Mouse (Mus musculus) MEL (cell line): ENCODE measurements at regions not wholly inside any gene's neighbourhood (a gene's known extent, or its start where the extent isn't known, plus 50 kb on each side); places are given as distances from the start of the nearest gene placed in this dataset.

Source experiments
- CTCF ChIP-seq, 3 experiments: IDR thresholded peaks in 2 of 3; conservative IDR thresholded peaks in 1 of 3; 2 replicates each; pipeline ENCODE4 v1.5.1; 2011 to 2012; ENCODE audit warnings: low read length in 3 of 3, low read depth in 2 of 3, mild to moderate bottlenecking in 2 of 3, improper control_type of control experiment in 1 of 3, inconsistent platforms in 1 of 3, mixed read lengths in 1 of 3, moderate library complexity in 1 of 3; ENCODE audit not compliant: control insufficient read depth in 1 of 3, insufficient read depth in 1 of 3, poor library complexity in 1 of 3, severe bottlenecking in 1 of 3
- E2F4 ChIP-seq: IDR thresholded peaks from 2 replicates; pipeline ENCODE4 v1.6.1; 2011; ENCODE audit warnings: low read depth, low read length, improper control_type of control experiment, borderline replicate concordance
- GABPA ChIP-seq: IDR thresholded peaks from 2 replicates; pipeline ENCODE4 v1.6.1; 2012; ENCODE audit warnings: low read depth, mild to moderate bottlenecking, inconsistent platforms, low read length, improper control_type of control experiment, moderate library complexity
- MAX ChIP-seq: IDR thresholded peaks from 2 replicates; pipeline ENCODE4 v1.6.1; 2011; ENCODE audit warnings: low read length, improper control_type of control experiment
- MYB ChIP-seq: IDR thresholded peaks from 2 replicates; pipeline ENCODE4 v1.6.1; 2011; ENCODE audit warnings: mild to moderate bottlenecking, low read depth, low read length, improper control_type of control experiment
- MYC ChIP-seq: IDR thresholded peaks from 2 replicates; pipeline ENCODE4 v1.6.1; 2011; ENCODE audit warnings: low read depth, mild to moderate bottlenecking, low read length, improper control_type of control experiment, moderate library complexity
- POLR2A ChIP-seq, 2 experiments: IDR thresholded peaks; 2 replicates each; pipeline ENCODE4 v1.6.1; 2011 to 2012; ENCODE audit warnings: low read length in 2 of 2, mild to moderate bottlenecking in 2 of 2, control low read depth in 1 of 2, improper control_type of control experiment in 1 of 2, low read depth in 1 of 2, moderate library complexity in 1 of 2; ENCODE audit not compliant: control insufficient read depth in 1 of 2, insufficient read depth in 1 of 2, poor library complexity in 1 of 2
- POLR2AphosphoS2 ChIP-seq: IDR thresholded peaks from 2 replicates; pipeline ENCODE4 v1.6.1; 2011; ENCODE audit warnings: low read length, improper control_type of control experiment
- POLR2AphosphoS5 ChIP-seq: IDR thresholded peaks from 2 replicates; pipeline ENCODE4 v1.6.1; 2012; ENCODE audit warnings: low read depth, borderline replicate concordance, mild to moderate bottlenecking, inconsistent platforms, low read length, moderate library complexity, mixed read lengths
- RAD21 ChIP-seq: IDR thresholded peaks from 2 replicates; pipeline ENCODE4 v1.6.1; 2011; ENCODE audit warnings: mild to moderate bottlenecking, low read depth, low read length, improper control_type of control experiment
- UBTF ChIP-seq: IDR thresholded peaks from 2 replicates; pipeline ENCODE4 v1.6.1; 2012; ENCODE audit warnings: low read depth, mild to moderate bottlenecking, inconsistent platforms, low read length, improper control_type of control experiment, moderate library complexity, borderline replicate concordance; ENCODE audit not compliant: insufficient read depth
- USF1 ChIP-seq: IDR thresholded peaks from 2 replicates; pipeline ENCODE4 v1.6.1; 2014; ENCODE audit warnings: low read depth, mild to moderate bottlenecking, inconsistent platforms, low read length, improper control_type of control experiment, moderate library complexity

GRCm38 (mm10) chr1:79299639-79300038 lies 140.3 kb downstream of the Scg2 start:
- TF ChIP-seq E2F4 (no peak), POLR2A (IDR thresholded peaks at IDR 0.05; ENCODE audit: control insufficient read depth in 1 of 2, insufficient read depth in 1 of 2, low read depth in 1 of 2, low read length in 2 of 2, poor library complexity in 1 of 2) (no peak), USF1 (no peak), RAD21 (no peak), MAX (no peak), CTCF (IDR thresholded peaks at IDR 0.05 in 2 of 3, conservative IDR thresholded peaks at IDR 0.05 in 1 of 3; ENCODE audit: control insufficient read depth in 1 of 3, insufficient read depth in 1 of 3, low read depth in 2 of 3, low read length in 3 of 3, poor library complexity in 1 of 3, severe bottlenecking in 1 of 3) (no peak), POLR2AphosphoS5 (no peak), GABPA (no peak), POLR2AphosphoS2 (no peak), UBTF (no peak), MYB (no peak), MYC (no peak)
